Mouse (Mus musculus) hindbrain, embryonic 15.5 days (tissue): ENCODE measurements around the gene Col4a1. TPM values are rescaled to one million over a fixed set of nuclear protein-coding genes. Genes with fewer than 3 reads are reported as not detected.

Experiments used
- ATAC-seq: fragments of 200-750 bp; cut with Nextera tagmentation; 2 replicates; pipeline ENCODE4 v1.8.0; 2017; ENCODE audit warnings: low read depth, moderate number of reproducible peaks, moderate TSS enrichment; ENCODE audit not compliant: low FRiP score
- H3K27ac ChIP-seq: fragments of 300-500 bp; sonication (generic); replicated peaks from 2 replicates; pipeline ENCODE4 v1.5.1; 2015; ENCODE audit warnings: mild to moderate bottlenecking, inconsistent platforms
- H3K27me3 ChIP-seq: fragments of 300-500 bp; sonication (generic); 2 replicates; pipeline ENCODE4 v1.6.1; 2015; ENCODE audit warnings: control low read depth, inconsistent platforms
- H3K36me3 ChIP-seq: fragments of 300-500 bp; sonication (generic); 2 replicates; pipeline ENCODE4 v1.6.1; 2015; ENCODE audit warnings: control low read depth, inconsistent platforms
- H3K4me1 ChIP-seq: fragments of 300-500 bp; sonication (generic); replicated peaks from 2 replicates; pipeline ENCODE4 v1.6.1; 2015; ENCODE audit warnings: control low read depth, inconsistent platforms
- H3K4me2 ChIP-seq: fragments of 300-500 bp; sonication (generic); 2 replicates; pipeline ENCODE4 v1.6.1; 2015; ENCODE audit warnings: moderate library complexity, mild to moderate bottlenecking, inconsistent platforms
- H3K4me3 ChIP-seq: fragments of 300-500 bp; sonication (generic); 2 replicates; pipeline ENCODE4 v1.5.1; 2015; ENCODE audit warnings: mild to moderate bottlenecking, inconsistent platforms
- H3K9ac ChIP-seq: fragments of 300-500 bp; sonication (generic); 2 replicates; pipeline ENCODE4 v1.6.1; 2015; ENCODE audit warnings: inconsistent platforms
- H3K9me3 ChIP-seq: fragments of 300-500 bp; sonication (generic); 2 replicates; pipeline ENCODE4 v1.6.1; 2016; ENCODE audit warnings: control low read depth, inconsistent platforms
- WGBS: fragments of 180-500 bp; shearing (Covaris S2); methylation state at CpG from one replicate; pipeline ENCODE4 v1.1.7; 2015; 5-methylcytosine and 5-hydroxymethylcytosine counted together
- polyA plus RNA-seq: library from polyadenylated mRNA; unstranded; fragments of >200 nt; fragmentation: Nextera tagmentation; extraction: Ambion mirVana; gene quantifications from 2 replicates; pipeline ENCODE4 v1.2.1, GENCODE M21; 2015

Gene Col4a1
- polyA plus RNA-seq, 1 experiment from 2014 or later = 92.1 TPM

- Histone ChIP-seq H3K36me3 (no peaks in the 10 kb centered on the region), H3K27me3 (no peaks in the 10 kb centered on the region), H3K4me3 (no peak overlapping the region), H3K4me1 (no peaks in the 10 kb centered on the region), H3K4me2 (no peak overlapping the region), H3K9me3 (no peaks in the 10 kb centered on the region), H3K27ac (no peak overlapping the region), H3K9ac (no peak overlapping the region)
- 91% methylated on average over 10 of the region's 10 CpGs for WGBS
- no peak for ATAC-seq
Observed at GRCm38 (mm10) chr8:11346225-11346624, 33.6 kb upstream of the Col4a1 start.

GRCm38 (mm10) chr8:11344459-11344858 is 31.8 kb upstream of the Col4a1 start:
- H3K27me3 ChIP-seq = no peaks in the 10 kb centered on the region
- no peaks in the 10 kb centered on the region for H3K9me3 ChIP-seq
- H3K4me1 ChIP-seq = no peaks in the 10 kb centered on the region
- H3K9ac ChIP-seq = no peak overlapping the region
- no peak for ATAC-seq
- H3K4me3 ChIP-seq = no peak overlapping the region
- H3K27ac ChIP-seq = no peak overlapping the region
- no peaks in the 10 kb centered on the region for H3K36me3 ChIP-seq
- WGBS = 88% methylated on average over 9 of the region's 9 CpGs
- no peak overlapping the region for H3K4me2 ChIP-seq

GRCm38 (mm10) chr8:11341111-11341566 is 28.5 kb upstream of the Col4a1 start:
- no peak overlapping the region for H3K9ac ChIP-seq
- H3K27me3 ChIP-seq = no peaks in the 10 kb centered on the region
- no peak overlapping the region for H3K4me3 ChIP-seq
- H3K27ac ChIP-seq = no peak overlapping the region
- H3K9me3 ChIP-seq = no peaks in the 10 kb centered on the region
- 85% methylated on average over 3 of the region's 3 CpGs for WGBS
- no peaks in the 10 kb centered on the region for H3K4me1 ChIP-seq
- ATAC-seq = no peak
- H3K36me3 ChIP-seq = no peaks in the 10 kb centered on the region
- no peak overlapping the region for H3K4me2 ChIP-seq

GRCm38 (mm10) chr8:11340310-11341110 is 27.9 kb upstream of the Col4a1 start:
- 80% methylated on average over 12 of the region's 12 CpGs for WGBS
- no peaks in the 10 kb centered on the region for H3K36me3 ChIP-seq
- H3K27ac ChIP-seq = no peak overlapping the region
- H3K4me3 ChIP-seq = no peak overlapping the region
- no peaks in the 10 kb centered on the region for H3K9me3 ChIP-seq
- H3K4me2 ChIP-seq = no peak overlapping the region
- H3K4me1 ChIP-seq = no peaks in the 10 kb centered on the region
- no peak overlapping the region for H3K9ac ChIP-seq
- ATAC-seq = peak; percentile 35; the same call in 1 of the 2 replicates
- no peaks in the 10 kb centered on the region for H3K27me3 ChIP-seq

- 85% methylated on average over 9 of the region's 9 CpGs for WGBS
- Histone ChIP-seq H3K9me3 (no peaks in the 10 kb centered on the region), H3K4me3 (no peak overlapping the region), H3K36me3 (no peaks in the 10 kb centered on the region), H3K27ac (no peak overlapping the region; the same call in 1 of the 2 replicates), H3K4me1 (no peaks in the 10 kb centered on the region; the same call in 1 of the 2 replicates), H3K9ac (no peak overlapping the region), H3K4me2 (no peak overlapping the region), H3K27me3 (no peaks in the 10 kb centered on the region)
- ATAC-seq = no peak
Observed at GRCm38 (mm10) chr8:11338507-11338906, 25.9 kb upstream of the Col4a1 start.

- Histone ChIP-seq H3K4me2 (no peak overlapping the region), H3K9ac (no peak overlapping the region), H3K9me3 (no peaks in the 10 kb centered on the region), H3K4me3 (no peak overlapping the region), H3K27me3 (no peaks in the 10 kb centered on the region), H3K27ac (0 out of 2 replicates have a peak overlapping the region, but pooled peaks have one; percentile 2), H3K4me1 (no peaks in the 10 kb centered on the region; the same call in 1 of the 2 replicates), H3K36me3 (no peaks in the 10 kb centered on the region)
- WGBS = 88% methylated on average over 10 of the region's 10 CpGs
- no peak for ATAC-seq
Observed at GRCm38 (mm10) chr8:11337642-11338041, 25.0 kb upstream of the Col4a1 start.

- H3K4me3 ChIP-seq = no peak overlapping the region
- H3K36me3 ChIP-seq = no peaks in the 10 kb centered on the region
- no peaks in the 10 kb centered on the region for H3K9me3 ChIP-seq
- WGBS = 66% methylated on average over 5 of the region's 5 CpGs
- H3K4me2 ChIP-seq = no peak overlapping the region
- H3K4me1 ChIP-seq = no peaks in the 10 kb centered on the region; the same call in 1 of the 2 replicates
- H3K9ac ChIP-seq = no peak overlapping the region
- no peaks in the 10 kb centered on the region for H3K27me3 ChIP-seq
- ATAC-seq = peak; percentile 61; the same call in 1 of the 2 replicates
- H3K27ac ChIP-seq = no peak overlapping the region
Observed at GRCm38 (mm10) chr8:11336346-11336745, 23.7 kb upstream of the Col4a1 start.

- H3K27ac ChIP-seq = no peak overlapping the region
- H3K4me2 ChIP-seq = no peak overlapping the region
- H3K36me3 ChIP-seq = no peaks in the 10 kb centered on the region
- H3K4me3 ChIP-seq = no peak overlapping the region
- no peak for ATAC-seq
- H3K4me1 ChIP-seq = no peaks in the 10 kb centered on the region; the same call in 1 of the 2 replicates
- no peaks in the 10 kb centered on the region for H3K9me3 ChIP-seq
- no peaks in the 10 kb centered on the region for H3K27me3 ChIP-seq
- WGBS = 78% methylated on average over 4 of the region's 4 CpGs
- H3K9ac ChIP-seq = no peak overlapping the region
Observed at GRCm38 (mm10) chr8:11335238-11335637, 22.6 kb upstream of the Col4a1 start.

GRCm38 (mm10) chr8:11334493-11334892 is 21.9 kb upstream of the Col4a1 start:
- Histone ChIP-seq H3K27me3 (no peaks in the 10 kb centered on the region), H3K27ac (no peak overlapping the region), H3K4me1 (no peaks in the 10 kb centered on the region; the same call in 1 of the 2 replicates), H3K9me3 (no peaks in the 10 kb centered on the region), H3K9ac (no peak overlapping the region), H3K4me3 (no peak overlapping the region), H3K36me3 (no peaks in the 10 kb centered on the region), H3K4me2 (no peak overlapping the region)
- ATAC-seq = no peak
- WGBS = 92% methylated on average over 3 of the region's 3 CpGs

GRCm38 (mm10) chr8:11333746-11334145 is 21.1 kb upstream of the Col4a1 start:
- no peak overlapping the region for H3K4me2 ChIP-seq
- ATAC-seq = no peak
- H3K27ac ChIP-seq = no peak overlapping the region
- H3K27me3 ChIP-seq = no peaks in the 10 kb centered on the region
- H3K4me1 ChIP-seq = no peaks in the 10 kb centered on the region; the same call in 1 of the 2 replicates
- H3K9ac ChIP-seq = no peak overlapping the region
- no peaks in the 10 kb centered on the region for H3K9me3 ChIP-seq
- 68% methylated on average over 6 of the region's 6 CpGs for WGBS
- H3K4me3 ChIP-seq = no peak overlapping the region
- no peaks in the 10 kb centered on the region for H3K36me3 ChIP-seq

- no peak overlapping the region for H3K4me3 ChIP-seq
- no peak for ATAC-seq
- no peaks in the 10 kb centered on the region for H3K27me3 ChIP-seq
- no peaks in the 10 kb centered on the region for H3K36me3 ChIP-seq
- H3K9ac ChIP-seq = no peak overlapping the region
- 79% methylated on average over 4 of the region's 4 CpGs for WGBS
- H3K27ac ChIP-seq = no peak overlapping the region
- H3K4me1 ChIP-seq = no peaks in the 10 kb centered on the region; the same call in 1 of the 2 replicates
- H3K9me3 ChIP-seq = no peaks in the 10 kb centered on the region
- H3K4me2 ChIP-seq = no peak overlapping the region
Observed at GRCm38 (mm10) chr8:11331561-11331960, 18.9 kb upstream of the Col4a1 start.

GRCm38 (mm10) chr8:11327722-11328417 is 15.2 kb upstream of the Col4a1 start:
- ATAC-seq = no peak
- Histone ChIP-seq H3K4me1 (peaks cover 3% of the 10 kb centered on the region; the same call in 1 of the 2 replicates), H3K27me3 (no peaks in the 10 kb centered on the region), H3K9me3 (no peaks in the 10 kb centered on the region), H3K9ac (no peak overlapping the region), H3K4me3 (no peak overlapping the region), H3K36me3 (no peaks in the 10 kb centered on the region), H3K27ac (no peak overlapping the region; the same call in 1 of the 2 replicates), H3K4me2 (no peak overlapping the region)
- 53% methylated on average over 5 of the region's 5 CpGs for WGBS
